Mouse (Mus musculus) heart, embryonic 14.5 days (tissue): ENCODE measurements around the gene Olfr360. TPM values are rescaled to one million over a fixed set of nuclear protein-coding genes. Genes with fewer than 3 reads are reported as not detected.
"Not testable (repeated sequence)": the region's sequence is repeated elsewhere in the genome, so short reads cannot be mapped to it uniquely, and the experiment has no call there.

Experiments used
- ATAC-seq: fragments of 200-750 bp; cut with Nextera tagmentation; 2 replicates; pipeline ENCODE4 v1.8.0; 2017; ENCODE audit warnings: low read depth, moderate TSS enrichment; ENCODE audit not compliant: insufficient number of reproducible peaks, insufficient read depth, low FRiP score
- H3K27ac ChIP-seq, 2 experiments: fragments of 200-500 bp in 1 of 2; fragments of 300-500 bp in 1 of 2; sonication (generic) in 1 of 2; replicated peaks in 1 of 2; 2 replicates each; pipeline ENCODE4 v1.5.1; 2012 to 2014; ENCODE audit warnings: low read depth in 2 of 2, low read length in 2 of 2, control low read depth in 1 of 2, mild to moderate bottlenecking in 1 of 2, mixed read lengths in 1 of 2; ENCODE audit not compliant: control insufficient read depth in 1 of 2, insufficient read depth in 1 of 2
- H3K27me3 ChIP-seq: fragments of 300-500 bp; sonication (generic); 2 replicates; pipeline ENCODE4 v1.6.1; 2014; ENCODE audit warnings: mild to moderate bottlenecking, low read length, control low read depth; ENCODE audit not compliant: control insufficient read depth, insufficient read depth
- H3K36me3 ChIP-seq: fragments of 300-500 bp; sonication (generic); 2 replicates; pipeline ENCODE4 v1.6.1; 2014; ENCODE audit warnings: mild to moderate bottlenecking, control low read depth, low read length, mixed read lengths; ENCODE audit not compliant: control insufficient read depth, insufficient read depth
- H3K4me1 ChIP-seq, 2 experiments: fragments of 200-500 bp in 1 of 2; fragments of 300-500 bp in 1 of 2; sonication (generic) in 1 of 2; 2 replicates each; pipeline ENCODE4 v1.6.1; 2012 to 2014; ENCODE audit warnings: low read length in 2 of 2, control low read depth in 1 of 2, mixed read lengths in 1 of 2; ENCODE audit not compliant: control insufficient read depth in 2 of 2, insufficient read depth in 2 of 2
- H3K4me2 ChIP-seq: fragments of 300-500 bp; sonication (generic); 2 replicates; pipeline ENCODE4 v1.6.1; 2014; ENCODE audit warnings: mild to moderate bottlenecking, low read length
- H3K4me3 ChIP-seq, 2 experiments: fragments of 200-500 bp in 1 of 2; fragments of 300-500 bp in 1 of 2; sonication (generic) in 1 of 2; 2 replicates each; pipeline ENCODE4 v1.5.1; 2012 to 2014; ENCODE audit warnings: low read length in 2 of 2, mild to moderate bottlenecking in 2 of 2, control low read depth in 1 of 2, low read depth in 1 of 2, moderate library complexity in 1 of 2; ENCODE audit not compliant: control insufficient read depth in 1 of 2, insufficient read depth in 1 of 2
- H3K9ac ChIP-seq: fragments of 300-500 bp; sonication (generic); 2 replicates; pipeline ENCODE4 v1.6.1; 2014; ENCODE audit warnings: mild to moderate bottlenecking, low read length
- H3K9me3 ChIP-seq: fragments of 300-500 bp; sonication (generic); 2 replicates; pipeline ENCODE4 v1.6.1; 2016; ENCODE audit warnings: low read length, control low read depth; ENCODE audit not compliant: control insufficient read depth
- WGBS: fragments of 180-500 bp; shearing (Covaris S2); extraction: QIAGEN DNeasy Blood & Tissue Kit; methylation state at CpG from one replicate; pipeline ENCODE4 v1.1.7; 2014; 5-methylcytosine and 5-hydroxymethylcytosine counted together
- polyA plus RNA-seq: library from polyadenylated mRNA; unstranded; fragments of >200 nt; fragmentation: Nextera tagmentation; extraction: Ambion mirVana; gene quantifications from 2 replicates; pipeline ENCODE4 v1.2.1, GENCODE M21; 2014

The Olfr360 gene
- polyA plus RNA-seq = not detected in 2 replicates

GRCm38 (mm10) chr2:37065446-37065845, at the start of gene Olfr360:
TSS of gene Olfr360 (plus strand) at chr2:37065746.
- Histone ChIP-seq H3K9ac (no peak within 1 kb of the TSS), H3K4me3 (no peak within 1 kb of the TSS), H3K4me1 (no peaks in the 10 kb centered on the region), H3K9me3 (0 out of 2 replicates have a peak, but pooled peaks cover 3% of the 10 kb centered on the region), H3K36me3 (no peaks in the 10 kb centered on the region), H3K4me2 (no peak within 1 kb of the TSS), H3K27ac (no peak within 1 kb of the TSS), H3K27me3 (no peaks in the 10 kb centered on the region)
- no peak for ATAC-seq

- 55% methylated on average over 1 of the region's 1 CpGs for WGBS
These were observed 23.6 kb downstream of the Olfr360 start, which contains the start of gene Olfr361 for GRCm38 (mm10) chr2:37089190-37089589. TSS of gene Olfr361 (minus strand) at chr2:37089290.

GRCm38 (mm10) chr2:37117810-37118209, 52.3 kb downstream of the Olfr360 start, which contains the start of gene Olfr362:
TSS of gene Olfr362 (minus strand) at chr2:37117910.
- Histone ChIP-seq H3K27ac (no peak within 1 kb of the TSS), H3K27me3 (no peaks in the 10 kb centered on the region), H3K36me3 (no peaks in the 10 kb centered on the region), H3K4me2 (no peak within 1 kb of the TSS), H3K9me3 (no peaks in the 10 kb centered on the region), H3K4me1 (no peaks in the 10 kb centered on the region), H3K4me3 (no peak within 1 kb of the TSS), H3K9ac (no peak within 1 kb of the TSS)
- ATAC-seq = no peak
- 72% methylated on average over 1 of the region's 1 CpGs for WGBS

More at GRCm38 (mm10) chr2:37089190-37089589, 23.6 kb downstream of the Olfr360 start, which contains the start of gene Olfr361:
- not testable (repeated sequence) for H3K4me3 ChIP-seq, H3K27me3 ChIP-seq, H3K4me1 ChIP-seq, H3K9ac ChIP-seq, H3K4me2 ChIP-seq, H3K27ac ChIP-seq, ATAC-seq, H3K36me3 ChIP-seq, H3K9me3 ChIP-seq

Other genes with a start within 250 kb of the Olfr360 start
- gene Olfr3, start 248.7 kb upstream of the Olfr360 start, polyA plus RNA-seq = not detected in 2 replicates
- gene Olfr350, start 219.4 kb upstream of the Olfr360 start, polyA plus RNA-seq = not detected in 2 replicates
- not detected in 2 replicates for gene Olfr351, start 203.1 kb upstream of the Olfr360 start, polyA plus RNA-seq
- not detected in 2 replicates for gene Olfr352, start 197.3 kb upstream of the Olfr360 start, polyA plus RNA-seq
- not detected in 2 replicates for gene Olfr353, start 172.8 kb upstream of the Olfr360 start, polyA plus RNA-seq
- not detected in 2 replicates for gene Olfr354, start 160.1 kb upstream of the Olfr360 start, polyA plus RNA-seq
- gene Olfr355, start 136.8 kb upstream of the Olfr360 start, polyA plus RNA-seq = not detected in 2 replicates
- gene Olfr356, start 128.6 kb upstream of the Olfr360 start, polyA plus RNA-seq = not detected in 2 replicates
- gene Olfr357, start 71.9 kb upstream of the Olfr360 start, polyA plus RNA-seq = not detected in 2 replicates
- not detected in 2 replicates for gene Olfr358, start 56.4 kb upstream of the Olfr360 start, polyA plus RNA-seq
- gene Olfr361, start 23.5 kb downstream of the Olfr360 start, polyA plus RNA-seq = not detected in 2 replicates
- gene Olfr362, start 52.2 kb downstream of the Olfr360 start, polyA plus RNA-seq = not detected in 2 replicates
- gene Olfr364-ps1, start 73.6 kb downstream of the Olfr360 start, polyA plus RNA-seq = not detected in 2 replicates
- gene Olfr365, start 122.5 kb downstream of the Olfr360 start, polyA plus RNA-seq = not detected in 2 replicates
- not detected in 2 replicates for gene Olfr366, start 145.8 kb downstream of the Olfr360 start, polyA plus RNA-seq